In genomic region chr1:94970103-94970759, GRCm38 (mm10) we compare ENCODE assay signal across 24 mouse cellular contexts.
DNase-seq lines count a peak whose midpoint lies in the region; ATAC-seq and TF ChIP-seq lines count a peak whose summit lies in the region.
"Had no signal": no experiment of that assay in that cellular context is flagged by ENCODE, and none has a peak within 500 bp of the region (broad histone marks: within the 10 kb centered on the region; RNA-seq: fewer than 3 reads in every experiment).

No protein-coding gene starts in this region.

- H3K9me3 ChIP-seq in forebrain, postnatal 0 days (ENCODE audit: low read length) = no peaks in the 10 kb centered on the region
- H3K9me3 ChIP-seq: embryonic facial prominence, embryonic 12.5 days; hindbrain, embryonic 12.5 days; limb, embryonic 10.5 days; liver, embryonic 15.5 days had no signal

- 29% methylated on average over 3 of the region's 3 CpGs for WGBS in forebrain, postnatal 0 days

- no peaks in the 10 kb centered on the region for H3K27me3 ChIP-seq in forebrain, postnatal 0 days (ENCODE audit: insufficient read depth, low read length)
- H3K27me3 ChIP-seq: embryonic facial prominence, embryonic 12.5 days; hindbrain, embryonic 12.5 days; liver, embryonic 15.5 days had no signal

- no peak overlapping the region for H3K27ac ChIP-seq in forebrain, postnatal 0 days (ENCODE audit: low read depth, low read length)
- H3K27ac ChIP-seq: embryonic facial prominence, embryonic 12.5 days; gastrocnemius, adult 2 months; hindbrain, embryonic 12.5 days; layer of hippocampus, adult 2 months; left cerebral cortex, adult 2 months; limb, embryonic 10.5 days; liver, embryonic 15.5 days had no signal

- no peak overlapping the region for H3K9ac ChIP-seq in forebrain, postnatal 0 days
- H3K9ac ChIP-seq: embryonic facial prominence, embryonic 12.5 days; hindbrain, embryonic 12.5 days; liver, embryonic 15.5 days had no signal

- peak; percentile 3 for DNase-seq in layer of hippocampus, adult 11-12 months (ENCODE audit: low spot score)
- DNase-seq in layer of hippocampus, postnatal 10 days (ENCODE audit: low spot score in 2 of 2) = no peak
- DNase-seq in right cerebral cortex, postnatal 4 days = peak; percentile 3
- DNase-seq in right cerebral cortex, adult 18-20 months = no peak
- DNase-seq in forebrain, postnatal 0 days = peak; percentile 42
- DNase-seq in kidney, adult 18-20 months = no peak
- DNase-seq in cerebellum, postnatal 4 days (ENCODE audit: low spot score in 2 of 2) = no peak
- DNase-seq: adrenal gland, adult 8-10 months; cerebellum, adult 9-10 months; gastrocnemius, adult 2 months; kidney, adult 8-10 months; kidney, postnatal 10 days; liver; thymus, adult 18-20 months; thymus, postnatal 4 days had no signal

- no peaks in the 10 kb centered on the region for H3K36me3 ChIP-seq in forebrain, postnatal 0 days (ENCODE audit: insufficient read depth)
- H3K36me3 ChIP-seq: embryonic facial prominence, embryonic 12.5 days; hindbrain, embryonic 12.5 days; limb, embryonic 10.5 days; liver, embryonic 15.5 days had no signal

- no peak overlapping the region for H3K4me3 ChIP-seq in forebrain, postnatal 0 days (ENCODE audit: low read depth, low read length)
- H3K4me3 ChIP-seq: embryonic facial prominence, embryonic 12.5 days; gastrocnemius, adult 2 months; hindbrain, embryonic 12.5 days; layer of hippocampus, adult 2 months; left cerebral cortex, adult 2 months; limb, embryonic 10.5 days; liver, embryonic 15.5 days had no signal

- ATAC-seq in forebrain, postnatal 0 days = peak; percentile 51; the same call in 1 of the 2 replicates
- ATAC-seq: activated CD4-positive, CD25-positive, alpha-beta regulatory T cell, adult 4 months; lung, postnatal 0 days had no signal

- no peak overlapping the region for H3K4me2 ChIP-seq in forebrain, postnatal 0 days (ENCODE audit: low read depth)
- H3K4me2 ChIP-seq: embryonic facial prominence, embryonic 12.5 days; hindbrain, embryonic 12.5 days; liver, embryonic 15.5 days; midbrain, embryonic 11.5 days had no signal

- H3K4me1 ChIP-seq in forebrain, postnatal 0 days (ENCODE audit: insufficient read depth) = no peaks in the 10 kb centered on the region
- H3K4me1 ChIP-seq: embryonic facial prominence, embryonic 12.5 days; hindbrain, embryonic 12.5 days; limb, embryonic 10.5 days; liver, embryonic 15.5 days had no signal

- TF ChIP-seq CTCF in forebrain, postnatal 0 days (IDR thresholded peaks at IDR 0.05; ENCODE audit: low read depth) = no peak

Comparison
In these comparisons a context has a peak if more than half of its experiments do, and no peak if none do; other contexts are left out.
1. DNase-seq: peak in layer of hippocampus, adult 11-12 months (single experiment), right cerebral cortex, postnatal 4 days (single experiment) and forebrain, postnatal 0 days (single experiment); none in layer of hippocampus, postnatal 10 days (0 of 2), right cerebral cortex, adult 18-20 months (single experiment), kidney, adult 18-20 months (single experiment) and cerebellum, postnatal 4 days (0 of 2).